Mouse (Mus musculus) MEL (cell line): ENCODE measurements around the gene Pip5k1c. TPM values are rescaled to one million over a fixed set of nuclear protein-coding genes. Genes with fewer than 3 reads are reported as not detected.

Source experiments
- DNase-seq: peaks from one replicate; pipeline ENCODE4 v3.0.0; 2011; ENCODE audit warnings: low read depth, low spot score
- H3K27ac ChIP-seq: 2 replicates; pipeline ENCODE4 v1.5.1; 2012; ENCODE audit warnings: low read depth, mild to moderate bottlenecking, control low read depth, low read length, moderate library complexity; ENCODE audit not compliant: control insufficient read depth
- H3K27me3 ChIP-seq, 2 experiments: fragments of 150-350 bp in 1 of 2; sonication (generic) in 1 of 2; 2 replicates each; pipeline ENCODE4 v1.6.1; 2012; ENCODE audit warnings: low read length in 2 of 2, mild to moderate bottlenecking in 2 of 2, improper control_type of control experiment in 1 of 2, moderate library complexity in 1 of 2; ENCODE audit not compliant: insufficient read depth in 2 of 2, control insufficient read depth in 1 of 2
- H3K36me3 ChIP-seq, 2 experiments: 2 replicates each; pipeline ENCODE4 v1.6.1; 2012 to 2014; ENCODE audit warnings: low read length in 2 of 2, improper control_type of control experiment in 1 of 2, inconsistent platforms in 1 of 2, mild to moderate bottlenecking in 1 of 2; ENCODE audit not compliant: insufficient read depth in 2 of 2, control insufficient read depth in 1 of 2
- H3K4me1 ChIP-seq, 2 experiments: fragments of 150-350 bp in 1 of 2; sonication (generic) in 1 of 2; 2 replicates each; pipeline ENCODE4 v1.6.1; 2012; ENCODE audit warnings: low read length in 2 of 2, improper control_type of control experiment in 1 of 2, mild to moderate bottlenecking in 1 of 2; ENCODE audit not compliant: insufficient read depth in 2 of 2, control insufficient read depth in 1 of 2
- H3K4me3 ChIP-seq, 2 experiments: fragments of 150-350 bp in 1 of 2; sonication (generic) in 1 of 2; 2 replicates each; pipeline ENCODE4 v1.5.1; 2012; ENCODE audit warnings: low read depth in 2 of 2, low read length in 2 of 2, mild to moderate bottlenecking in 2 of 2, moderate library complexity in 2 of 2, control low read depth in 1 of 2, improper control_type of control experiment in 1 of 2; ENCODE audit not compliant: control insufficient read depth in 1 of 2, insufficient read depth in 1 of 2
- H3K79me2 ChIP-seq: 2 replicates; pipeline ENCODE4 v1.6.1; 2012; ENCODE audit warnings: mild to moderate bottlenecking, low read length, moderate library complexity; ENCODE audit not compliant: control insufficient read depth, poor library complexity, insufficient read depth
- H3K9ac ChIP-seq: 2 replicates; pipeline ENCODE4 v1.6.1; 2012; ENCODE audit warnings: low read depth, mild to moderate bottlenecking, control low read depth, low read length, moderate library complexity; ENCODE audit not compliant: control insufficient read depth, poor library complexity, severe bottlenecking
- H3K9me3 ChIP-seq: fragments of 150-350 bp; sonication (generic); replicated peaks from 2 replicates; pipeline ENCODE4 v1.6.1; 2012; ENCODE audit warnings: mild to moderate bottlenecking, low read length, improper control_type of control experiment, moderate library complexity; ENCODE audit not compliant: insufficient read depth
- CHD1 ChIP-seq: IDR thresholded peaks from 2 replicates; pipeline ENCODE4 v1.6.1; 2012; ENCODE audit warnings: low read depth, mild to moderate bottlenecking, inconsistent platforms, low read length, improper control_type of control experiment
- ETS1 ChIP-seq: IDR thresholded peaks from 2 replicates; pipeline ENCODE4 v1.6.1; 2012; ENCODE audit warnings: low read depth, mild to moderate bottlenecking, inconsistent platforms, low read length, improper control_type of control experiment, moderate library complexity
- MAFK ChIP-seq: IDR thresholded peaks from 2 replicates; pipeline ENCODE4 v1.6.1; 2011; ENCODE audit warnings: low read depth, mild to moderate bottlenecking, low read length, improper control_type of control experiment, borderline replicate concordance
- MAX ChIP-seq: IDR thresholded peaks from 2 replicates; pipeline ENCODE4 v1.6.1; 2011; ENCODE audit warnings: low read length, improper control_type of control experiment
- MXI1 ChIP-seq: IDR thresholded peaks from 2 replicates; pipeline ENCODE4 v1.6.1; 2011; ENCODE audit warnings: mild to moderate bottlenecking, low read depth, low read length, improper control_type of control experiment
- MYC ChIP-seq: IDR thresholded peaks from 2 replicates; pipeline ENCODE4 v1.6.1; 2011; ENCODE audit warnings: low read depth, mild to moderate bottlenecking, low read length, improper control_type of control experiment, moderate library complexity
- RAD21 ChIP-seq: IDR thresholded peaks from 2 replicates; pipeline ENCODE4 v1.6.1; 2011; ENCODE audit warnings: mild to moderate bottlenecking, low read depth, low read length, improper control_type of control experiment
- SIN3A ChIP-seq: IDR thresholded peaks from 2 replicates; pipeline ENCODE4 v1.6.1; 2012; ENCODE audit warnings: low read length, improper control_type of control experiment, inconsistent platforms
- TBP ChIP-seq: IDR thresholded peaks from 2 replicates; pipeline ENCODE4 v1.8.0; 2011; ENCODE audit warnings: low read depth, low read length, improper control_type of control experiment
- UBTF ChIP-seq: IDR thresholded peaks from 2 replicates; pipeline ENCODE4 v1.6.1; 2012; ENCODE audit warnings: low read depth, mild to moderate bottlenecking, inconsistent platforms, low read length, improper control_type of control experiment, moderate library complexity, borderline replicate concordance; ENCODE audit not compliant: insufficient read depth
- USF1 ChIP-seq: IDR thresholded peaks from 2 replicates; pipeline ENCODE4 v1.6.1; 2014; ENCODE audit warnings: low read depth, mild to moderate bottlenecking, inconsistent platforms, low read length, improper control_type of control experiment, moderate library complexity
- ZC3H11A ChIP-seq: IDR thresholded peaks from 2 replicates; pipeline ENCODE4 v1.6.1; 2012; ENCODE audit warnings: low read depth, mild to moderate bottlenecking, inconsistent platforms, low read length, improper control_type of control experiment
- ZNF384 ChIP-seq: IDR thresholded peaks from 2 replicates; pipeline ENCODE4 v1.6.1; 2012; ENCODE audit warnings: low read depth, mild to moderate bottlenecking, inconsistent platforms, low read length, improper control_type of control experiment
- polyA plus RNA-seq, 2 experiments: library from polyadenylated mRNA; stranded (reverse) in 1 of 2; unstranded in 1 of 2; fragments of >175 nt in 1 of 2; fragments of >200 nt in 1 of 2; gene quantifications; 2 replicates each; pipeline versions ENCODE4 v1.2.1 to v1.2.4; 2012; ENCODE audit warnings: low replicate concordance in 2 of 2, low read depth in 1 of 2; ENCODE audit not compliant: insufficient read length in 2 of 2, insufficient read depth in 1 of 2, missing spikeins in 1 of 2
- total RNA-seq: library from RNA; depleted of rRNA; stranded (reverse); fragments of 300-350 nt; gene quantifications from 2 replicates; pipeline ENCODE4 v1.2.3, GENCODE M21; 2012

The Pip5k1c gene
- total and polyA plus RNA-seq, 3 experiments = 14.4 to 40.5 TPM; not detected in 1

DNA sequence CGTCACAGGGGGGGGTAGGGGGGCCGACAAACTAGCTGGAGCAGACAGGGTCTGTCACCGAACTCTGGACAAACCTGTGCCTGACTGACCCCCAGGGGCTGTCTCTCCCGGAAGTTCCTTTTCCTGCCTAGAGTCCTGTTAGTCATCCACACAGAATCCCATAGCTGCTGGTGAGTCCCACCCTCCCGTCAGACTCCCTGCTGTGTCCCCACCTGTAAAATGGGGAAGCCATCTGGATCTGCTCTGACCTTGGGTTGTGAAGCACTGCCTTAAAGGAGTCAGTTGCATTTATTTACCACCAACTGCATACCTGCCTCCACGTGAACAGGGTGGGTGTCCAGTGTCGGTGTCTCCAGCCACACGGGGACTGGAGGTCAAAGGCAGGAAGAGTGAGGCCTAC, 1.7 kb downstream of the Pip5k1c start (continued):
- TF ChIP-seq MAFK (no peak), ZNF384 (no peak), MXI1 (no peak), TBP (no peak), SIN3A (no peak)

GRCm38 (mm10) chr10:81295185-81295584, 2.4 kb downstream of the Pip5k1c start:
- Histone ChIP-seq H3K9ac (no peak overlapping the region), H3K27ac (no peak overlapping the region), H3K4me3 (no peak overlapping the region), H3K4me1 (peaks cover 11 to 33% of the 10 kb centered on the region in 2 experiments), H3K9me3 (no peaks in the 10 kb centered on the region), H3K36me3 (peaks cover 0 to 20% of the 10 kb centered on the region in 2 experiments; a peak in 2 of 4 replicates), H3K27me3 (no peaks in the 10 kb centered on the region), H3K79me2 (peaks cover 69% of the 10 kb centered on the region)
- TF ChIP-seq RAD21 = no peak
- no peak for DNase-seq

GRCm38 (mm10) chr10:81297246-81297645, 4.5 kb downstream of the Pip5k1c start:
- no peak for DNase-seq
- no peak overlapping the region for H3K27ac ChIP-seq
- H3K79me2 ChIP-seq = peaks cover 77% of the 10 kb centered on the region
- H3K4me3 ChIP-seq = no peak overlapping the region
- peaks cover 4 to 21% of the 10 kb centered on the region in 2 experiments; a peak in 3 of 4 replicates for H3K4me1 ChIP-seq
- TF ChIP-seq USF1 (0 out of 2 replicates have a peak, but pooled peaks have one; percentile 23), MAX (no peak), RAD21 (no peak), ZNF384 (no peak)
- no peaks in the 10 kb centered on the region for H3K27me3 ChIP-seq
- no peak overlapping the region for H3K9ac ChIP-seq
- H3K9me3 ChIP-seq = no peaks in the 10 kb centered on the region
- peaks cover 0 to 10% of the 10 kb centered on the region in 2 experiments; a peak in 2 of 4 replicates for H3K36me3 ChIP-seq

GRCm38 (mm10) chr10:81297845-81298244, 5.1 kb downstream of the Pip5k1c start:
- Histone ChIP-seq H3K9ac (no peak overlapping the region), H3K79me2 (peaks cover 77% of the 10 kb centered on the region), H3K27ac (no peak overlapping the region), H3K36me3 (peaks cover 0 to 10% of the 10 kb centered on the region in 2 experiments; a peak in 2 of 4 replicates), H3K4me1 (peaks cover 4 to 21% of the 10 kb centered on the region in 2 experiments; a peak in 3 of 4 replicates), H3K9me3 (no peaks in the 10 kb centered on the region), H3K4me3 (no peak overlapping the region), H3K27me3 (no peaks in the 10 kb centered on the region)
- no peak for DNase-seq
- TF ChIP-seq ETS1 (no peak), CHD1 (no peak), UBTF (no peak), ZC3H11A (no peak), MYC (no peak)
